Mouse (Mus musculus) kidney, adult 18-20 months (tissue): ENCODE results near the gene Spen.

Source experiments
- DNase-seq: peaks from one replicate; pipeline ENCODE4 v3.0.0; 2021

Spen gene

DNA sequence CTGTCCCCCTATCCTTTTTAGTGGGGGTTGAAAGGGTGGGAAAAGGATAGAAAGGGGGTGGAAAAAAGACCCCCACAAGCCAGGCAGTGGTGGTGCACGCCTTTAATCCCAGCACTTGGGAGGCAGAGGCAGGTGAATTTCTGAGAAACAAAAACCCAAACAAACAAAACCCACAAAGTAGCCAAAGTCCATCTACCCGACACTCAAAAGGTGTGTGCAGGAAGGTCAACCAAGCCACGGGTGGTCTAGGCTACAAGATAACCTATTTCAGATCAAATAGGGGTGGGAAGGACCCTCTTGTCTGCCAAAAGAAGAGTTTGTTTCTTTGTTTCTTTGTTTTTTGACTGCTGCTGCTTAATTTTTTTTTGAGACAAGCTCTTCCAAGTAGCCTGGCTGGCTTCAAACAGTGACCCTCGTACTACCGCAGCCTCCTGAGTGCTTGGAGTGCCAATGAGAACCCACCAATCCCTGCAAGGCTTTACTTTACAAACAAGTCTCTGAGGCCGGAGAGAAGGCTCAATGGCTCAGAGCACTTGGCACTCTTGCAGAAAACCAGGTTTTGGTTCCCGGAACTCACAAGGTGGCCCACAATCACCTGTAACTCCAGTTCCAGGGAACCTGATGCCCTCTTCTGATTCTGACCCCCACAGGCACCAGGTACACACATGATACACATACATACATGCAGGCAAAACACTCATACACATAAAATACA, 11.3 kb downstream of the Spen start:
- no peak for DNase-seq

DNA sequence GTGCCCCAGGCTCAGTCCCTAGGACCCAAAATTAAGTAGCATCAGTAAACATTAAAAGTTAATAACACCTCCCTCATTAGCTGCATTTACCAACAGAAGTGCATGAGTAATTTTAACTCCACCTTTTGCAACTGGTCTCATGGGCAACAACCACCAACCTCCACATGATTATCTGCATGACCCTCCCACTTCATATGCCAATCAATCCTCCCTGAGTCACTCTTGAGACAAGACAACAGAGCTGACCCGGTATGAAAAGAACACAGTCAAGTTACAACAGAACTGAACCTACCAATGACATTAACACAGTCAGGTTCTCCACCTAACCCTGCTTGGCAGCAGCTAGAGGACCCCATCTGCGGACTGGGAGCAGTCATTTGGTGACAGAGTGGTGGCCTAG, 12.5 kb downstream of the Spen start:
- DNase-seq, result no peak

DNA sequence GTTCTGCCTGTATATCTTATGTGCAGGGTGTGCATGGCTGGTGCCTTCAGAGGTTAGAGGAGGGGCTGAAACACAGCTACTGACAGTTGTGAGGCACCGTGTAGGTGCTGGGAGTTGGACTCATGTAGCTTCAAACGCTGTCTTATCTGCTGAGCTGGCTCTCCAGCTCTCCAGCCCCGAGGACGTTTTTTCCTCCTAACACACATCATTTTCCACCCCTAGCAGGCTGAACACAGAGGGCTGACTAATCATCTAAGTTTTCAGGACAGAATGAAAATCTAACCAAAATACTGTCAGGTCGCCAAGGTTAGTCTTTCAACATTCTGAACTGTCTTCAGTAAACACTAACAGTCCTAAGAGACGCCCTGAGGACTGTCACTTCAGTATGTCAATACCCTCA, 13.7 kb downstream of the Spen start:
- DNase-seq, result no peak

DNA sequence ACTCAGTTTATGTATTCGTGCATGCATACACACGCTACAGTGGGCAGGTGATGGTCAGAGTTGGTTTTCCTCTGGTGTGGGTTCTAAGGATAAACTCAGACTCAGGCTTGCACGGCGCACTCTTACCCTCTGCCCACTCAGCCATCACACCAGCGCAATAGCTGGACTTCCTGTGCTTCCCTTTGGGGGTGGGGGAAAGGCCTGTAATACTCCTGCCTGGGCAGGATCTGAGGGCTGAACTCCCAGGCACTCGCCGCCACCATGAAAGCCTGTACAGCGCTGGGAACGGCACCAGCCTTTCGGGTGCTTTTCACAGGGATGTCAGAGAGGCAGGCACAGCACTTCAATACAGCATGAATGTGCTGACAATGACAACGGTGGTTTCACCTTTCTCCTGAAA, 15.3 kb downstream of the Spen start:
- DNase-seq, result no peak

DNA sequence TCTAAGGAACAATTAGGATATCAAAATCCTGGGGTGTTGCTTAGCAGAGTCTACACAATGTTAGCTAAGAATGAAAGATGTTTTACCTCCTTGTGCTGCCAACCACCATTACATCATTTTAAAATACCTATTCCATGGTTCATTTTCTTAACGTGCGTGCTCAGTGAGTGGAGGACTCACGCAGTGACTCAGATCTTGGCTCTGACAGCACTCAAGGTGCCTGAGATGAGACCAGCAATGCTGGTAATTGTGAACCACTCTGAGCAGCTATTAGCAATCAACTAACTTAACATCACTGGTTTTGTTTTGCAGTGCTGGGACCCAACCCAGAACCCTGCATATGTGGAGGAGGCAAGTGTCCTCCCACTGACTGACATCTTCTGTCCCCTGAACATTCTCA, 20.0 kb downstream of the Spen start:
- DNase-seq, result no peak

DNA sequence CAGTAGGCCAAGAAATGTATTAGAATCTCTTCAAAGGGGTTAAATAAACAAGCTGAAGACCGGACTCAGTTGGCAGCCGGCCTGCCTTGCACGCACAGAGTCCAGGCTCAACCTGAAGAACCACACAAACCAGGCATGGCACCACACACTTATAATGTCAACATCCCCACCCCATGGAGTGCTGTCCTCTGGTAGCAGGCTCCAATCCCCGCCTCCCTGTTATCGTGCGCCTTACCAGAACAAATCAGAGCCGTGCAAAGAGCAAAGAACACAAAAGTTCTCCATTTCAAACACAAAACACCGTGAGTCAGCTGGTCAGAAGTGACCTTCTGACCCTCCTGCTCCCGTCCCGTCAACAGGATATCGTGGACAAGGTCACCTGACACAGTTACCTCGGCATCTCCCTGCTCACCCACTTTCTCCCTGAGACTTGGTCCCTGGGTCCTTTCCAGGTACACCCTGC, 24.2 kb downstream of the Spen start:
- DNase-seq, result peak; percentile 68

DNA sequence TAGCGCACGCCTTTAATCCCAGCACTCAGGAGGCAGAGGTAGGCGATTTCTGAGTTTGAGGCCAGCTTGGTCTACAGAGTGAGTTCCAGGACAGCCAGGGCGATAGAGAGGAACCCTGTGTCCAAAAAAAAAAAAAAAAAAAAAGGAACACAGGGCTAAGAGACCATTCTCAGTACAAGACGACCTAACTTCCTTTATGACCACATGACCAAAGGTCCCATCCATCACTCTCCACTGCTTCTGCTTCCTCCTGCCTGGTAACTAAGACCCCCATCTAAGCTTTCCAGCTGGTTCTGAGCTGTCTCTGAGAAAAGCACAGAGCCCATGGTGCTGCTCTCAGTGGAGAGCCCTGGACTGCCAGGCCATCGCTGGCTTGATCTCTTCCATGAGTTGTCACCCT, 26.3 kb downstream of the Spen start:
- no peak for DNase-seq

DNA sequence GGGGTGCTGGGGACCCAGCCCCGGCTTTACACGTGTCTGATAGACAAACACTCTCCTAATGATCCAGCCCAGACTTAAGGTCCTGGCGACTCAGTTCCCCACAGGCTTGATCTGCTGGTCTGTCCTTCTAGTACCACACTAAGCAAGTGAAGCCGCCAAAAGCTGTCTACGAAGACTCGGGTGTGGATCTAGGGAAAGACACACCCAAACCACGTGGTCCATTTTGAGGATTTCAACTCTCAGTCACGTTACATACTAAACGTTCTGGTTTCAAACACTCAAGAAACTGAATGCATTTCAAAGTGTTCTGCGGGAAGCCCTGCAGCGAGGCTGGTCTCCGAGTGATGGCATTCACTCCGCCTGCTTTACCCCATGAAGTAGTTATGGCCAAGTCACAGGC, 27.9 kb downstream of the Spen start:
- no peak for DNase-seq

DNA sequence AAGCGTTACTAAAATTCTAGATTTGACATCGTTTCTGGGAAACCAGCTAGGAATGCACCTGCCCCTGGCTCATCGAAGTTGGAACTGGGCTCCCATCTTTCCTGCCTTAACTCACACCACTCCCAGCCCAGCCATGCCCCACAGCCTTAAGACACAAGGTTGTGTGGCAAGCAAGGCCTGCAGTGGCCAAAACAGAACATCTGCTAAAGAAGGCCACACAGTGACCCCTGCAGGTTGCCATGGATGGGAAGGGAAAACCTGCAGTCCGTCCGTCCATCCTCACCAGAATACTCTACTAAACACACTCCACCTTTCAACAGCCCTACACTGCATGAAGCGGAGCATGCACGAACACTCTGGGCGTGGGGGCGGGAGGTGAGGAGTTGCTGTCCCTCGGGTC, 31.5 kb downstream of the Spen start:
- DNase-seq, result peak; percentile 59

DNA sequence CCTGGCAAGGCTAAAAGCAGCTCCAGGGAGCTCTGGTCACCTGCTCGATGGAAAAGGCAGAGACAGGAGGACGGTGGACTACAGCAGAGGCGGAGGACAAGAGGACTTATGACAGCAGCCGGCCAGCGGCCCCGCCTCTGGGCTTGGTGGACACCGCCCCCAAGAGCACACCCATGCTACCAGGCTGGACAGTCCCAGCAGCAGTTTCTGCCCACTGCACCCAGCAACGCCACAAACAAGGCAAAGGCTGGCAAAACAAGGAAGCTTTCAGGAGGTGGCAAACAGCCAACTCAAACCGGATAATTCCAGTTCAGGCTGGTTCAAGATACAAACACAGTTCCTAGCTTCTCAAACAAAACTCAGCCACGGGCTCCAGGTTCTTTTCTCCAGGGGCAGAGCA, 32.0 kb downstream of the Spen start:
- DNase-seq, result peak; percentile 95

DNA sequence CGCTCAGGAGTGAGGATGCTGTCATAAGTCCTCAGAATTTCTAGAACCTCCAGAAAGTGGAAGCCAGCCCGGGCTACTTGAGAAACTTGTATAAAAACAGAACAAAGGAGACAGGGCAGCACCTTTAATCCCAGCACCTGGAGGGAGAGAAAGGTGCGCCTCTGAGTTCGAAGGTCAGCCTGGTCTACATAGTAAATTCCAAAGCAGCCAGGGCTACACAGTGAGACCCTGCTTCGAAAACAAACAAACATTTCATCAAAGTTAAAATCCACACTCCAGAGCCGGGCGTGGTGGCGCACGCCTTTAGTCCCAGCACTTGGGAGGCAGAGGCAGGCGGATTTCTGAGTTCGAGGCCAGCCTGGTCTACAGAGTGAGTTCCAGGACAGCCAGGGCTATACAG, 32.6 kb downstream of the Spen start:
- no peak for DNase-seq

DNA sequence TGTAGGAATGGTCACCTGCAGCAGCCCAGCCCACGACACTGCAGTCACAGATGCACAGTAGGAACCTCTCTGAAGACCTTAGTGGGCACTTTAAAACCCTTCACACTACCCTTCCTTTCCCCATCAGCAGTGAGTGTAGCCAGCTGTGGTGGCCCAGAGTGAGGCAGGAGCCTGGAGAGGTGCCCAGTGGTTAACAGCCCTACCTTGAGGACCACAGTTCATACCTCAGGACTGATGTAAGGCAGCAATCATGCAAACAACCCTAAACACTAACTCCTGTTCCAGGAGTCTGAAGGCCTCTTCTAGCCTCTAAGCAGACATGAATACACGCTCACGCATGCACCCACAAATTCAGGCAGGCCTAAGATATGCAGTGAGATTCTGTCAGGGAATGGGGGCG, 33.9 kb downstream of the Spen start:
- no peak for DNase-seq

DNA sequence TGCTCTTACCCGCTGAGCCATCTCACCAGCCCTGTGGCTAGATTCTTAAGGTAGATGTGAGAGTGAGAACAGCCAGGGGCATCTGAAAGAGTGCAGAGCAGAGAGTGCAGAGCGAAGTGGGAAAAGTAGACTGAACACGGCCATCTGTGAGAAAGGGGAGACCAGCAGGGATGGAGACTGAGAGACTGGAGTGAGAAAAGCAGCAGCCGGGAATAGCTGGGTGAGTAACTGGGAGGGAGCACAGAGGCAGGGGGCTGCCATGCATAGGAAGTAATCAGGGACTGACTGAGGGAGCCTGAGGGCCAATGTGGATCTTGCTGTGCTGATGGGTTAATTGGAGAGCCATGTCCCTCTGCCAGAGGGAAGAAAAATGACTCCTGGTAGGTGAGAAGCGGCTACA, 35.7 kb downstream of the Spen start:
- no peak for DNase-seq

DNA sequence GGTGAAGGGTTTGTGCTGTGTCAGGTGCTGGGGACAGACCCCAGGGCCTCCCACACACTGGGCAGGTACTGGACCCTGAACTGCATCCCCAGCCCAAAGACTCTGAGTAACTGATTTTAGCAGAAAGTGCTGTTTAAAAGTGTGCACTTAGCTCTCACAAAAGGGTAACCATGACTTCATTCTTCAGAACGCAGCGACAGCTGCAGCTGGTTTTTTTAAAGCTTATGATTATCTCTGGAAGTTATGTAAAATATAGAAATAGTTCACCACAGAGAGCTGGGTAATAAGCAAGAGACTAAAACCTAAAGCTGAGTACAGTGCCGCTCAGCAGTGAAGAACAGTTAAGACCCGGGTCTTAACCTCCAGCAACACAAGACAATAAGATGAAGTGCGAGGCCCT, 37.3 kb downstream of the Spen start:
- DNase-seq, result no peak

DNA sequence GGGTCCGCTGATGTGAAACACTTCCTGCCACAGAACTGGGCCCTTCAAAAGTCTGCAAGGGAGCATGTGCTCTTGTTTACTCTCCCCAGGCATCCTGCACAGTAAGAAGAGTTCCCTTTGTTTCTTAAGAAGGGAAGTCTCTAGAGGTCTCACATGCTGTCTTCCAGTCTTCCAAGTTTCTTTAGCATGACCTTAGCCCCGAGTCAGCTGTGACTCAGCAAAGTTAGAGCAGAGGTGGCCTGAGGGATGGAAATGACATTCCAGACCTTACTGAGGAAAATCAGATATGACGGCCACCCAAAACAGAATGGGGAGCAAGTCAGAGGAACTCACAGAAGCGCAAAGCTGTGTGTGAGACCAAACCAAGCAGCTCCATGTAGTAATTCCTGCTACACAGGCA, 37.8 kb downstream of the Spen start:
- DNase-seq, result peak; percentile 42

DNA sequence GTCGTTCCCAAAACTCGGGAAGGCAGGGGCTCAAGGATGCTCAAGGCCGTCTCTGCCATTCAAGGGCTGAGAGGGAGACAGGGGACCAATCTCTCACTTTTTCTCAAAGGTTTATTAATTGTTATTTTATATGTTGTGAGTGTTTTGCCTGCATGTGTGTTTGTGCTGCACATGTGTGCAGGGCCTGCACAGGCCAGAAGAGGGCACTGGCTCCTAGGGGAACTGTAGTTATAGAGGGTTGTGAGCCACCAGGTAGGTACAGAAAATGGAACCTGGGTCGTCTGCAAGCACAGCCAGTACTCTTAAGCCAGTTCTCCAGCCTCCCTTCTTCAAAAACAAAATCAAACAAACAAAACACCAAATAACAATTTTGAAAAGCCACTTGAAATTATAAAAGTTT, 49.7 kb downstream of the Spen start:
- peak; percentile 41 for DNase-seq

DNA sequence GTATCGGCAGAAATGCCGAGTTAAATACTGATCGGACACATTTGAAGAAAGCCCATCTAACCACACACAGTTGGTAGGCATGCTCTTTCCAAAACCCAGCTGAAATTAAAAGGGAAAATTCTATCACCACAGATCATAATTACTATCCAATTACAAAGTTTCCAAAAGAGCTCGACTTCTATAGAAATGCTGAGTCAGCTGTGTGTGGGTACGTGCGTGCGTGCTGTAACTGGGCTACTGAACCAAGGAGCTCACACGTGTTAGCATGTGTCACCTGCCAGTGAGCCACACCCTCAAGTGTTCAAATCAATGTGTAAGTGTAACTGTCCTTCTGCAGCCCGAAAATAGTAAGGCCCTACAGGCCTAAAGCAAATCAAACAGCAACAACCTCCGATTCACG, 50.8 kb downstream of the Spen start:
- DNase-seq, result no peak

DNA sequence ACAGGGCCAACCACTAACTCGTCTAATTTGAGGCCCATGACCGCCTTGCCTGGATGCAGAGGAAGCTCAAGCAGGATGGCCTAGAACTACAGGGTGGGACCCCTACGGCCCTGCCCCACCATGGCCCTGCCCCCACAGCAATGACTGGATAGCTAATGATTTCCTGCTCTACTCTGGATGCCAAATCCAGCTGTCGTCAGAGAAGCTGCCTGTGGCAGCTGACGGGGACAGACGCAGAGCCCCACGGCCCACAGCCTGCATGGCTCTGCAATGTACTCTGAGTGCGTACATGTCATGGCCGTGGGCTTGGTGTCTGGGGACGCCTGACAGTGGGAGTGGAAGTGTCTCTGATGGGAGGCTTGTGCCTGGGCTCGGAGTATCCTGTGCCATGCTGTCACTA, 54.3 kb downstream of the Spen start:
- DNase-seq, result no peak

DNA sequence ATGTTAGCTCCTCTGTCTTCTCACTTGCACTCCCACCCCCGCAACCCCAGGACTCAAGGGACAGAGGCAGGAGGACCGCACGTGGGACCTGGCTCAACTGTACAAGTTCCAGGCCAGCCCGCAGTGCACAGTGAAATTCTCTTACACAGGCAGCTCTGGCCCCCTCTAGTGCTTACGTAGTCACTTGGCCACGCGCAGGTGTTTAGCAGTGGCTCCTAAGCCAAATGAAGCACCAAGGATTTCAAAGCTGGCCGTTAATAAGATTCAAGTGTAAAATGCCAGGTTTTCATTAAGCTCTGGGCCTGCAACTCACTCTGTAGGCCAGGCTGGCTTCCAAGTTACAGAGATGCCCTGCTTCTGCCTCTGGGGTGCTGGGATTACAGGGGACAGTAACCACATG, 59.0 kb downstream of the Spen start:
- no peak for DNase-seq

DNA sequence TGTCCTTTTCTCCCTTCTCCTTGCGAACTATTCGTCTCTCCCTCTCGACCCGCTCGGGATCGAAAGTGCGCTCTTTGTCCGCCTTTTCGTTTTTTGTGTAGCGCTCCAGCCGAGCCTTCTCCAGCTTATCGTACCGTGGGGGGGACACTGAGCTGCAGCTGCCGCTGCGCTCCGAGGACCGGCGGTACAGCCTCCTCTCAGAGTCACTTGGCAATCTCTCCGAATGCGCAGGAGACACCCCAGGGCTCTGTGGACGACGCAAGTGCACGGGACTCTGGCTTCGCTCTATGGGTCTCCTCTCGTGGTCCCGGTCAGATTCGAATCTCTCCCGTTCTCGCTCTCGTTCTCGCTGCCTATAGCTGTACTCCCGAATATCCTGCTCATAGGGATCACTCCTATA, 59.6 kb downstream of the Spen start:
- no peak for DNase-seq

DNA sequence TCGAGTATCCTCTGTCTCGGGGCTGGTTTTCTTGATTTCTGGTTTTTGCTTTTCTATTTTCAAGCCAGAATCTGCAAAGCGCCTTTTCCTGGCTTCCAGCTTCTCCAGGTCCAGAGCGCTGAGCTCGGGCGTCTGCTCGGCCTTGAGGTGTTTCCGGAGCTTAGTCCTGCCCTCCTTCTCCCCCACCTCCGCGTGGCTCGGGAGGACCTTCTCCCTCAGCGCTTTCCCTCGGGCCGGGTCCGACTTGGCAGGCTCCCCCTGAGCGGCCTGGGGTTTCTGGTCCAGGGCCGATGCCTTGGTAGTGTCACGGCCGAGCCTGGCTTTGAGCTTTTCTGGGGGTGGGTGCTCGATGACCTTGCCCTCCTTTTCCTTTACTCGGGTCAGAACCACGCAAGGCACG, 60.2 kb downstream of the Spen start:
- DNase-seq, result no peak

DNA sequence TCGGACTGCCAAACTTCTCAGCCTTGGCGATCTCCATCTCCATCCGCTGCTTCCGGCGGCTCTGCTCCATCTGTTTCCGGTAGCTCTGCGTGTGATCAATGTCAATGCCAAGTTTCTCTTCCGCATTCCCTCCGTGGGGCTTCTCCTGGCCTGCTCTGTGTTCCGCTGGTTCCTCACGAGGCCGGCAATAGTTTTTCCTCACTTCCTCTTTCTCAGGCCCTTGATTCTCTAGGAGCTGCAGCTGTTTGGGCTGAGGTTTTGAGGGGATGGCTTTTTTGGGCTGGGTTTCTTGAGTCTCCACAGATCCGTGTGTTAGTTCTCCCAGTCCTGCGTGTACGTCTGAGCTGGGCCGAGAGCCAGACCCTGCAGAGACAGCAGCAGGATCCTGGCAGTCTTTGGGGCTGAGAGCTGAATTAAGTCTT, 60.7 kb downstream of the Spen start:
- no peak for DNase-seq

DNA sequence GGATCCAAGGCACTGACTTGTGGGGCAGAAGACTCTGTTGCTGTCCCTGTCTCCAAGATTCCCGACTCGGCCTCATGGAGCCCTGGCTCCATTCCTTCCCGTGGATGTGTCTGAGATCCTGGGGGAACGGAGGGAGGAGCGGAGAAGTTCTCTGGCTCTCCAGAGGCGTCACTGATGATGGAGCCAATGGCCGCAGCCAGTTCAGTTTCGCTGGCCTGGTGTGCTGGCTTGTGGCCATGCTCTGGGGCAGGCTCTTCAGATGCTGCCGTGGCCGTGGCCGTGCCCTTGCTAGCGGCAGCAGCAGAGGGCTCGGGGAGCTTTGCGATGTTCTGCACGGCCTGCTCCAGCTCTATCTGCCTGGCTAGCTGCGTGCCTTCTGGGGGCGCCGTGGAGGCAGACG, 64.0 kb downstream of the Spen start:
- no peak for DNase-seq

DNA sequence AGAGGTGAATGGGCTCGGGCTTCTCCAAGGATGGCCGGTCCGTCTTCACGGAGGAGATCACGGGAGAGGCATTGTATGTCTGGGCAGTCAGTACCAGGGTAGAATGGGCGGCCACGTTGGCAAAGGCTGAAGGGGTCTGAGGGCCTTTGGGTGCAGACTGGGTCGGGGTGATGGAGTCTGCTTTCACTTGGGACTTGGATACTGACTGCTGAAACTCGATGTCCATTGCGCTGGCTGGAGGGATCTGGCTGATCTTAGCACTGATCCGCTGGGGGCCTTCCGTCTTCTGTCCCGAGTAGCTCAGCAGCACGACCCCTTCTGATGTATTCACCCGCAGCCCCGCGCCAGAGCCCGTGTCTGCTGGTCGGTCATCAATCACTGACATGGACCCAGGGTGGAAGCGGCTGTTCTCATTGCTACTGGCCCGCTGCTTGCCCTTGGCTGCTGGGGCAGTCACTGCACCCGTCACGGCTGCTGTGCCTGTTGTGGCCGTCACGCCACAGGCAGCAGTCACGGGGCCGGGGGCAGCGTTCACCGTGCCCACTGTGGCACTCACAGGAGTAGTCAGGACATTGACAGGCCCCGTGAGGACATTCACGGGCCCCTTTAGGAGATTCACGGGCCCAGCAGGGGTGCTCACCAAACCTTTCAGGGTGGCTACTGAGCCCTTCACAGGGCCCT, 65.6 kb downstream of the Spen start:
- DNase-seq, result no peak

DNA sequence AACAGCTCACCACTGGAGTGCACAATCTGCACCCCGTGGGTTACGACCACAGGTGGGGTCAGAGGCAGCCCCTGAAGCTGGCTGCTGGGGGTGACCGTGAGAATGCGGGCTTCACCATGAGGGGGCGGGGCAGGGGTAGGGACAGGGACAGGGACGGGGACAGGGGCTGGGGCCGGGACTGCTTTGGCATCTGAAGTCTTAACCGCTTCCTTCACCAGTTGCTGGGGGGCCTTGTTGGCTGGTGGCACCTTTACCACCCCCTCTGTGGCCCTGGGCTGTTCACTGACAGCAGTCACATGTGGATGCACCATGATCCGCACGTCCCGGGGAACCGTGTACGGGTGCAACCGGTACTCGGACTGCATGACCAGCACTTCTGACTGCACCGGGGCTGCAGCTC, 66.9 kb downstream of the Spen start:
- no peak for DNase-seq
